Mouse (Mus musculus) E14TG2a.4 (cell line): ENCODE measurements around the gene Rrad.

Experiments
- H3K27me3 ChIP-seq: 2 replicates; pipeline ENCODE4 v1.6.1; 2014; ENCODE audit warnings: low read length, control low read depth; ENCODE audit not compliant: insufficient read depth
- H3K36me3 ChIP-seq: 2 replicates; pipeline ENCODE4 v1.6.1; 2014; ENCODE audit warnings: low read length, control low read depth; ENCODE audit not compliant: insufficient read depth
- H3K4me1 ChIP-seq: replicated peaks from 2 replicates; pipeline ENCODE4 v1.6.1; 2014; ENCODE audit warnings: low read depth, low read length, control low read depth
- H3K4me3 ChIP-seq: replicated peaks from 2 replicates; pipeline ENCODE4 v1.5.1; 2014; ENCODE audit warnings: mild to moderate bottlenecking, low read length
- H3K9me3 ChIP-seq: 2 replicates; pipeline ENCODE4 v1.6.1; 2014; ENCODE audit warnings: low read length, control low read depth
- CTCF ChIP-seq: conservative IDR thresholded peaks from 2 replicates; pipeline ENCODE4 v1.5.1; 2014; ENCODE audit warnings: low read length
- NANOG ChIP-seq: IDR thresholded peaks from 2 replicates; pipeline ENCODE4 v1.6.1; 2014; ENCODE audit warnings: borderline replicate concordance, low read length, mixed read lengths
- POU5F1 ChIP-seq: IDR thresholded peaks from 2 replicates; pipeline ENCODE4 v1.6.1; 2014; ENCODE audit warnings: low read length, borderline replicate concordance

The Rrad gene

GRCm38 (mm10) chr8:104638010-104638409 is 6.9 kb upstream of the Rrad start:
- Histone ChIP-seq H3K4me1 (peaks cover 22% of the 10 kb centered on the region), H3K4me3 (no peak overlapping the region), H3K9me3 (no peaks in the 10 kb centered on the region), H3K27me3 (peaks cover 11% of the 10 kb centered on the region), H3K36me3 (peaks cover 34% of the 10 kb centered on the region)
- TF ChIP-seq NANOG: no peak
- no peak for TF ChIP-seq CTCF
- TF ChIP-seq POU5F1: no peak

- peaks cover 27% of the 10 kb centered on the region for H3K27me3 ChIP-seq
- peaks cover 22% of the 10 kb centered on the region for H3K4me1 ChIP-seq
- peaks cover 34% of the 10 kb centered on the region for H3K36me3 ChIP-seq
- H3K9me3 ChIP-seq: no peaks in the 10 kb centered on the region
- H3K4me3 ChIP-seq: no peak overlapping the region
- TF ChIP-seq NANOG (no peak), POU5F1 (no peak), CTCF (no peak)
Observed at GRCm38 (mm10) chr8:104635004-104635710, 4.0 kb upstream of the Rrad start.

DNA sequence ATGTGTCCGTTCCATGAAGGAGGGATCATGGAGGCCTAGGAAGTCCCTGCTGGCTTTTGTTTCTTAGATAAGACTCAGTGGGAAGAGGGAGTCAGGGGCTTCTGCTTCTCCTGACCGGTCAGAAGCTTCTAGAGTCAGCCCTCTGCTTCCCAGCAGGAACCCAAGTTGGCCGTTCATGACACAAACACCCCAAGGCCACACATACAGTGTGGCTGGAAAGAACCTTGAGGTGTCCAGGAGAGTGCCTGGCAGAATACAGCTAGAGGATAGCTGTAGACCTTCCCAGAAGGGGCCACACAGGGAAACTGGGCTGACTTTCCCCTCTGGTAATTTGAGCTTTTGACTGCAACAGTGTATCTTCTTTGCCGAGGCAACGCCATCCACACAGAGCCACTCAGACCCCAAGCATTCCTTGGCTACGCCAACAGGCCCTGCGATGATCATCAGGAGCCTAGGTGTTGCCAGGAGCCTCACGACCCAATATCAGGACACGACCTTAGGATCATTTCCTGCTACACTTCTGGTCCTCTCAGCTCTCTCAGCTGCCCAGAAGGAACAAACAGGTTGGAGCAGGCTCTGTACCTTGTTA is 2.1 kb upstream of the Rrad start:
- peaks cover 26% of the 10 kb centered on the region for H3K4me1 ChIP-seq
- peaks cover 20% of the 10 kb centered on the region for H3K36me3 ChIP-seq
- TF ChIP-seq POU5F1: no peak
- H3K4me3 ChIP-seq: no peak overlapping the region
- no peaks in the 10 kb centered on the region for H3K9me3 ChIP-seq
- H3K27me3 ChIP-seq: peaks cover 46% of the 10 kb centered on the region

- no peak overlapping the region for H3K4me3 ChIP-seq
- H3K36me3 ChIP-seq: peaks cover 14% of the 10 kb centered on the region
- H3K27me3 ChIP-seq: peaks cover 49% of the 10 kb centered on the region
- peaks cover 28% of the 10 kb centered on the region for H3K4me1 ChIP-seq
- no peaks in the 10 kb centered on the region for H3K9me3 ChIP-seq
- no peak for TF ChIP-seq POU5F1
- no peak for TF ChIP-seq NANOG
- TF ChIP-seq CTCF: no peak
Observed at GRCm38 (mm10) chr8:104632486-104632885, 1.4 kb upstream of the Rrad start.

- H3K4me3 ChIP-seq: no peak overlapping the region
- H3K9me3 ChIP-seq: no peaks in the 10 kb centered on the region
- peaks cover 28% of the 10 kb centered on the region for H3K4me1 ChIP-seq
- peaks cover 10% of the 10 kb centered on the region for H3K36me3 ChIP-seq
- TF ChIP-seq POU5F1: no peak
- no peak for TF ChIP-seq NANOG
- H3K27me3 ChIP-seq: peaks cover 49% of the 10 kb centered on the region
Observed at GRCm38 (mm10) chr8:104631975-104632374, 848 bp upstream of the Rrad start.

- Histone ChIP-seq H3K4me1 (peaks cover 28% of the 10 kb centered on the region), H3K4me3 (peak overlapping the region; percentile 73), H3K9me3 (no peaks in the 10 kb centered on the region), H3K36me3 (peaks cover 6% of the 10 kb centered on the region), H3K27me3 (peaks cover 49% of the 10 kb centered on the region)
- TF ChIP-seq NANOG (no peak), CTCF (no peak), POU5F1 (no peak)
Observed at GRCm38 (mm10) chr8:104630574-104630973, 553 bp downstream of the Rrad start.

DNA sequence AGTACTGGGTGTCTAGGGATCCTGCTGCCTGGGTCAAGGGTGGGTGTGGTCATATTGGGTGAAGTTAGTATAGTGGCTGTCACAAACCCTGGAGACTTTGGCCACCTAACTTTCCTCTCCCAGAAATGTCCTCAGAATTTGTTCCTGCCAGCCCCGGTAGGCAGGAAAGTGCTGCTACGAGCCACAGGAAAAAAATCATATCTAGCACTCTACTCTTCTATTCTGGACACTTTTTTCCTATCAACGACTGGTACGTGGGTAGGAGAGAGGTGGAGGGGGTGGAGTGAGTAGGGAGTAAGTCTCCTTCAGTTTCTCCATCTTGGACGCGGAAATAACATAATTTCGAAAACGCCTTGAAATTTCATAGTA is 1.0 kb downstream of the Rrad start:
- TF ChIP-seq CTCF: no peak
- Histone ChIP-seq H3K4me1 (peaks cover 28% of the 10 kb centered on the region), H3K4me3 (peak overlapping the region; percentile 73), H3K27me3 (peaks cover 51% of the 10 kb centered on the region), H3K9me3 (no peaks in the 10 kb centered on the region), H3K36me3 (peaks cover 2% of the 10 kb centered on the region; the same call in 1 of the 2 replicates)

DNA sequence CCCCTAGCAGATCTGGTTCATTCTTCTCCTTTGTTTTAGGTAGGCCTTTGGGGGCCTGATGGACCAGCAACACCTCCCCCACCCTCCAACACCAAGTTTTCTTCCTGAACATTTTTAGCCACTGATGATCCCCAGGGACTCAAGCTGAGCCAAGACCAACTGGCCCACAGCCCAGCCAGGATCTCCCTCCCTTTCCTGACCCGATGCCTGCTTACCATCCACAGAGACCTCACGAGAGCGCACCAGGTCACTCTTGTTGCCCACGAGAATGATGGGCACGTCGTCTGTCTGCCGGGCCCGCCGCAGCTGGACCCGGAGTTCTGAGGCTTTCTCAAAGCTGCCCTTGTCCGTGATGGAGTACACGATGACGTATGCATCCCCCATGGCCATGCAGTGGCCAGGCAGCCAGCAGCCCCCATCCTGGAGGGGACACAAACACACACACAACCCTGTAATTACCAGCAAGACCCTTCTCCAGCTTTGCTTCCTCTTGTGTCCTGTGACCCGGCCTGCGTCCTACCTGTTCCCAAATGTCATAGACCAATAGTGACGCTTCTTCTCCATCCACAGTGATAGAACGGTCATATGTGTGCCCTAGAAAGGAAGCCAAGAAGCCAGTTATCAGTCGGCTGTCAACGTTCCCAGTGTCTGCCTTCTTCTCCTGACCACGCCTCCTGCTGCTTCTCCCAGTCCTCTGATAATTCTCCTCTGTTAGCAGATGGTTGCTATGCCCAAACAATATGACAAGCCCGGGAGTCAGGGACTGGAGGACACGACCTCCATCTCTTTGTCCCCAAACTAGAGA is 1.6 kb downstream of the Rrad start:
- no peak for TF ChIP-seq NANOG
- TF ChIP-seq POU5F1: no peak
- TF ChIP-seq CTCF: no peak

More for the DNA sequence above, 1.6 kb downstream of the Rrad start:
- H3K9me3 ChIP-seq: no peaks in the 10 kb centered on the region
- H3K4me3 ChIP-seq: no peak overlapping the region
- peaks cover 28% of the 10 kb centered on the region for H3K4me1 ChIP-seq
- peaks cover 57% of the 10 kb centered on the region for H3K27me3 ChIP-seq
- no peaks in the 10 kb centered on the region for H3K36me3 ChIP-seq
